Mouse (Mus musculus) stomach, embryonic 14.5 days (tissue): ENCODE results near the gene D630039A03Rik. TPM values are rescaled to one million over a fixed set of nuclear protein-coding genes. Genes with fewer than 3 reads are reported as not detected.

ENCODE experiments used
- ATAC-seq: fragments of 200-750 bp; cut with Nextera tagmentation; 2 replicates; pipeline ENCODE4 v1.8.0; 2017; ENCODE audit warnings: low read depth, moderate TSS enrichment; ENCODE audit not compliant: insufficient number of reproducible peaks, insufficient read depth, low FRiP score
- H3K27ac ChIP-seq: fragments of 300-500 bp; sonication (generic); 2 replicates; pipeline ENCODE4 v1.5.1; 2014; ENCODE audit warnings: mild to moderate bottlenecking, low read length, moderate library complexity, mixed read lengths
- H3K27me3 ChIP-seq: fragments of 300-500 bp; sonication (generic); 2 replicates; pipeline ENCODE4 v1.6.1; 2014; ENCODE audit warnings: low read length, control low read depth, mixed read lengths; ENCODE audit not compliant: control insufficient read depth, insufficient read depth
- H3K36me3 ChIP-seq: fragments of 300-500 bp; sonication (generic); 2 replicates; pipeline ENCODE4 v1.6.1; 2014; ENCODE audit warnings: mild to moderate bottlenecking, control low read depth, low read length, moderate library complexity, mixed read lengths; ENCODE audit not compliant: control insufficient read depth, insufficient read depth
- H3K4me1 ChIP-seq: fragments of 300-500 bp; sonication (generic); 2 replicates; pipeline ENCODE4 v1.6.1; 2014; ENCODE audit warnings: low read length, control low read depth, mixed read lengths; ENCODE audit not compliant: control insufficient read depth, insufficient read depth
- H3K4me2 ChIP-seq: fragments of 300-500 bp; sonication (generic); replicated peaks from 2 replicates; pipeline ENCODE4 v1.6.1; 2014; ENCODE audit warnings: low read depth, low read length, control low read depth
- H3K4me3 ChIP-seq: fragments of 300-500 bp; sonication (generic); 2 replicates; pipeline ENCODE4 v1.5.1; 2014; ENCODE audit warnings: low read depth, low read length, control low read depth
- H3K9ac ChIP-seq: fragments of 300-500 bp; sonication (generic); replicated peaks from 2 replicates; pipeline ENCODE4 v1.6.1; 2014; ENCODE audit warnings: low read depth, mild to moderate bottlenecking, control low read depth, low read length, moderate library complexity, mixed read lengths
- H3K9me3 ChIP-seq: fragments of 300-500 bp; sonication (generic); 2 replicates; pipeline ENCODE4 v1.6.1; 2016; ENCODE audit warnings: low read depth, low read length, control low read depth; ENCODE audit not compliant: control insufficient read depth
- whole genome bisulfite sequencing: fragments of 180-500 bp; shearing (Covaris S2); extraction: QIAGEN DNeasy Blood & Tissue Kit; methylation state at CpG from one replicate; pipeline ENCODE4 v1.1.7; 2014; 5-methylcytosine and 5-hydroxymethylcytosine counted together
- polyA plus RNA-seq: library from polyadenylated mRNA; unstranded; fragments of >200 nt; fragmentation: Nextera tagmentation; extraction: Ambion mirVana; gene quantifications from 2 replicates; pipeline ENCODE4 v1.2.1, GENCODE M21; 2014

Gene D630039A03Rik
- polyA plus RNA-seq, 1 experiment from 2014 or later, result 9.9 TPM

GRCm38 (mm10) chr4:57861166-57861565 lies 54.9 kb downstream of the D630039A03Rik start:
- Histone ChIP-seq H3K4me3 (no peak overlapping the region), H3K36me3 (peaks cover 21% of the 10 kb centered on the region; the same call in 1 of the 2 replicates), H3K4me1 (peaks cover 13% of the 10 kb centered on the region; the same call in 1 of the 2 replicates), H3K27ac (no peak overlapping the region; the same call in 1 of the 2 replicates), H3K9me3 (no peaks in the 10 kb centered on the region), H3K4me2 (no peak overlapping the region), H3K27me3 (no peaks in the 10 kb centered on the region), H3K9ac (no peak overlapping the region)
- no peak for ATAC-seq
- 62% methylated on average over 6 of the region's 6 CpGs for WGBS

- no peak for ATAC-seq
- no peak overlapping the region for H3K27ac ChIP-seq
- 71% methylated on average over 6 of the region's 6 CpGs for WGBS
These were observed 55.9 kb downstream of the D630039A03Rik start for GRCm38 (mm10) chr4:57860204-57860611.

More at GRCm38 (mm10) chr4:57860204-57860611, 55.9 kb downstream of the D630039A03Rik start:
- H3K4me2 ChIP-seq, result no peak overlapping the region
- H3K36me3 ChIP-seq, result peaks cover 30% of the 10 kb centered on the region; the same call in 1 of the 2 replicates
- H3K4me1 ChIP-seq, result peaks cover 10% of the 10 kb centered on the region; the same call in 1 of the 2 replicates
- no peaks in the 10 kb centered on the region for H3K27me3 ChIP-seq
- no peak overlapping the region for H3K9ac ChIP-seq
- no peak overlapping the region for H3K4me3 ChIP-seq
- H3K9me3 ChIP-seq, result 0 out of 2 replicates have a peak, but pooled peaks cover 5% of the 10 kb centered on the region

Other genes starting within 250 kb of the D630039A03Rik start
- 28.7 and 31.3 TPM in 2 replicates for gene Akap2, start 198.6 kb downstream of the D630039A03Rik start, polyA plus RNA-seq
- 466 and 478 TPM in 2 replicates for gene Txn1, start 40.1 kb upstream of the D630039A03Rik start, polyA plus RNA-seq
- not detected in 2 replicates for gene Txndc8, start 92.8 kb upstream of the D630039A03Rik start, polyA plus RNA-seq